Mouse (Mus musculus): ENCODE measurements around the gene Cdx2. TPM values are rescaled to one million over a fixed set of nuclear protein-coding genes. Genes with fewer than 3 reads are reported as not detected.
A peak's percentile ranks its signal among the peaks of the same experiment; 100 is the strongest.

The Cdx2 gene
- total RNA-seq, 1 experiment = 5.4 TPM

- no peaks in the 10 kb centered on the region for H3K9me3 ChIP-seq (ENCODE audit: control insufficient read depth, insufficient read depth, low read depth, low read length)
Measured at GRCm38 (mm10) chr5:147275761-147276160, 31.3 kb downstream of the Cdx2 start.

GRCm38 (mm10) chr5:147274174-147275141 is 32.6 kb downstream of the Cdx2 start:
- DNase-seq (ENCODE audit: low read depth, low spot score) = no peak

More at GRCm38 (mm10) chr5:147275761-147276160, 31.3 kb downstream of the Cdx2 start:
- in situ Hi-C loops (cut with MboI; ENCODE audit: low sequenced_read_pairs in 2 of 2, unreplicated experiment in 2 of 2) = loop anchor here (5.0 to 10.0 kb wide), 2 partner anchors 42 to 91 kb away; partner anchors contain the start of gene Gsx1 (in 1 of the 2)
- Histone ChIP-seq H3K27ac (ENCODE audit: insufficient read depth, low read depth, low read length, poor library complexity, severe bottlenecking) (no peak overlapping the region), H3K4me3 (ENCODE audit: insufficient read depth in 1 of 2, low read depth in 1 of 2, low read length in 2 of 2, poor library complexity in 1 of 2, severe bottlenecking in 1 of 2) (no peak overlapping the region), H3K4me1 (ENCODE audit: control insufficient read depth in 2 of 2, insufficient read depth in 2 of 2, low read length in 2 of 2, poor library complexity in 1 of 2) (peaks cover 0 to 8% of the 10 kb centered on the region in 2 experiments; a peak in 2 of 4 replicates), H3K9ac (ENCODE audit: insufficient read depth, low read depth, low read length, poor library complexity, severe bottlenecking) (no peak overlapping the region), H3K36me3 (ENCODE audit: control insufficient read depth, insufficient read depth, low read length, poor library complexity, severe bottlenecking) (no peaks in the 10 kb centered on the region)
- TF ChIP-seq ZC3H11A (IDR thresholded peaks at IDR 0.05; ENCODE audit: borderline replicate concordance, low read depth, low read length) = no peak
- no peak for TF ChIP-seq CHD2 (IDR thresholded peaks at IDR 0.05; ENCODE audit: low read depth, low read length)
- no peak for TF ChIP-seq MAFK (IDR thresholded peaks at IDR 0.05; ENCODE audit: insufficient read depth, low read depth, low read length)
- no peak for DNase-seq (ENCODE audit: low read depth, low spot score)

GRCm38 (mm10) chr5:147272808-147273345 is 34.2 kb downstream of the Cdx2 start:
- no peaks in the 10 kb centered on the region for H3K9me3 ChIP-seq (ENCODE audit: control insufficient read depth, insufficient read depth, low read depth, low read length)
- in situ Hi-C loops (cut with MboI; ENCODE audit: low sequenced_read_pairs in 2 of 2, unreplicated experiment in 2 of 2) = loop anchor here in 1 of 2 experiments (5.0 to 10.0 kb wide), 2 partner anchors 34 to 88 kb away; partner anchors contain the start of genes Cdx2 and Gsx1
- H3K4me3 ChIP-seq (ENCODE audit: insufficient read depth in 1 of 2, low read depth in 1 of 2, low read length in 2 of 2, poor library complexity in 1 of 2, severe bottlenecking in 1 of 2) = no peak overlapping the region
- no peak overlapping the region for H3K9ac ChIP-seq (ENCODE audit: insufficient read depth, low read depth, low read length, poor library complexity, severe bottlenecking)
- DNase-seq (ENCODE audit: low read depth, low spot score) = no peak
- H3K4me1 ChIP-seq (ENCODE audit: control insufficient read depth in 2 of 2, insufficient read depth in 2 of 2, low read length in 2 of 2, poor library complexity in 1 of 2) = peaks cover 0 to 8% of the 10 kb centered on the region in 2 experiments; a peak in 2 of 4 replicates
- no peak for TF ChIP-seq CHD2 (IDR thresholded peaks at IDR 0.05; ENCODE audit: low read depth, low read length)
- TF ChIP-seq MAFK (IDR thresholded peaks at IDR 0.05; ENCODE audit: insufficient read depth, low read depth, low read length) = no peak
- no peak for TF ChIP-seq ZNF384 (IDR thresholded peaks at IDR 0.05; ENCODE audit: low read depth, low read length)
- TF ChIP-seq ZC3H11A (IDR thresholded peaks at IDR 0.05; ENCODE audit: borderline replicate concordance, low read depth, low read length) = no peak
- no peak for TF ChIP-seq HCFC1 (IDR thresholded peaks at IDR 0.05; ENCODE audit: borderline replicate concordance, insufficient read depth, low read length)
- no peaks in the 10 kb centered on the region for H3K36me3 ChIP-seq (ENCODE audit: control insufficient read depth, insufficient read depth, low read length, poor library complexity, severe bottlenecking)
- H3K27ac ChIP-seq (ENCODE audit: insufficient read depth, low read depth, low read length, poor library complexity, severe bottlenecking) = no peak overlapping the region

More at GRCm38 (mm10) chr5:147274174-147275141, 32.6 kb downstream of the Cdx2 start:
- Histone ChIP-seq H3K36me3 (ENCODE audit: control insufficient read depth, insufficient read depth, low read length, poor library complexity, severe bottlenecking) (no peaks in the 10 kb centered on the region), H3K4me3 (ENCODE audit: insufficient read depth in 1 of 2, low read depth in 1 of 2, low read length in 2 of 2, poor library complexity in 1 of 2, severe bottlenecking in 1 of 2) (peak overlapping the region in 1 of 2 experiments; percentile 33; a peak in 1 of 4 replicates), H3K9ac (ENCODE audit: insufficient read depth, low read depth, low read length, poor library complexity, severe bottlenecking) (no peak overlapping the region), H3K27ac (ENCODE audit: insufficient read depth, low read depth, low read length, poor library complexity, severe bottlenecking) (no peak overlapping the region), H3K9me3 (ENCODE audit: control insufficient read depth, insufficient read depth, low read depth, low read length) (no peaks in the 10 kb centered on the region), H3K4me1 (ENCODE audit: control insufficient read depth in 2 of 2, insufficient read depth in 2 of 2, low read length in 2 of 2, poor library complexity in 1 of 2) (peaks cover 0 to 8% of the 10 kb centered on the region in 2 experiments; a peak in 2 of 4 replicates)
- TF ChIP-seq CHD2 (IDR thresholded peaks at IDR 0.05; ENCODE audit: low read depth, low read length) = no peak
- no peak for TF ChIP-seq HCFC1 (IDR thresholded peaks at IDR 0.05; ENCODE audit: borderline replicate concordance, insufficient read depth, low read length)
- in situ Hi-C loops (cut with MboI; ENCODE audit: low sequenced_read_pairs in 2 of 2, unreplicated experiment in 2 of 2) = loop anchor here (5.0 to 10.0 kb wide), 3 partner anchors 33 to 90 kb away; partner anchors contain the start of genes Cdx2 (in 1 of the 2) and Gsx1 (in 1 of the 2)

GRCm38 (mm10) chr5:147272046-147272807 is 34.8 kb downstream of the Cdx2 start:
- Histone ChIP-seq H3K9me3 (ENCODE audit: control insufficient read depth, insufficient read depth, low read depth, low read length) (no peaks in the 10 kb centered on the region), H3K36me3 (ENCODE audit: control insufficient read depth, insufficient read depth, low read length, poor library complexity, severe bottlenecking) (no peaks in the 10 kb centered on the region), H3K9ac (ENCODE audit: insufficient read depth, low read depth, low read length, poor library complexity, severe bottlenecking) (no peak overlapping the region), H3K27ac (ENCODE audit: insufficient read depth, low read depth, low read length, poor library complexity, severe bottlenecking) (no peak overlapping the region), H3K4me1 (ENCODE audit: control insufficient read depth in 2 of 2, insufficient read depth in 2 of 2, low read length in 2 of 2, poor library complexity in 1 of 2) (peaks cover 0 to 5% of the 10 kb centered on the region in 2 experiments; a peak in 2 of 4 replicates), H3K4me3 (ENCODE audit: insufficient read depth in 1 of 2, low read depth in 1 of 2, low read length in 2 of 2, poor library complexity in 1 of 2, severe bottlenecking in 1 of 2) (no peak overlapping the region)
- in situ Hi-C loops (cut with MboI; ENCODE audit: low sequenced_read_pairs in 2 of 2, unreplicated experiment in 2 of 2) = loop anchor here in 1 of 2 experiments (5.0 to 10.0 kb wide), 2 partner anchors 35 to 87 kb away; partner anchors contain the start of genes Cdx2 and Gsx1
- no peak for TF ChIP-seq MAFK (IDR thresholded peaks at IDR 0.05; ENCODE audit: insufficient read depth, low read depth, low read length)
- TF ChIP-seq HCFC1 (IDR thresholded peaks at IDR 0.05; ENCODE audit: borderline replicate concordance, insufficient read depth, low read length) = no peak
- no peak for TF ChIP-seq ZNF384 (IDR thresholded peaks at IDR 0.05; ENCODE audit: low read depth, low read length)
- no peak for TF ChIP-seq CHD2 (IDR thresholded peaks at IDR 0.05; ENCODE audit: low read depth, low read length)
- TF ChIP-seq ZC3H11A (IDR thresholded peaks at IDR 0.05; ENCODE audit: borderline replicate concordance, low read depth, low read length) = no peak
- no peak for DNase-seq (ENCODE audit: low read depth, low spot score)
